Mouse (Mus musculus) liver, embryonic 15.5 days (tissue): ENCODE results near the gene Chrm1. TPM values are rescaled to one million over a fixed set of nuclear protein-coding genes. Genes with fewer than 3 reads are reported as not detected.
"Not testable (repeated sequence)": the region's sequence is repeated elsewhere in the genome, so short reads cannot be mapped to it uniquely, and the experiment has no call there.

Source experiments
- ATAC-seq: fragments of 200-750 bp; cut with Nextera tagmentation; 2 replicates; pipeline ENCODE4 v1.8.0; 2017; ENCODE audit warnings: moderate number of reproducible peaks, mild to moderate bottlenecking, moderate library complexity; ENCODE audit not compliant: insufficient read depth
- H3K27ac ChIP-seq: fragments of 300-500 bp; sonication (generic); replicated peaks from 2 replicates; pipeline ENCODE4 v1.5.1; 2015; ENCODE audit warnings: mild to moderate bottlenecking, inconsistent platforms
- H3K27me3 ChIP-seq: fragments of 300-500 bp; sonication (generic); 2 replicates; pipeline ENCODE4 v1.6.1; 2015; ENCODE audit warnings: mild to moderate bottlenecking, inconsistent platforms
- H3K36me3 ChIP-seq: fragments of 300-500 bp; sonication (generic); replicated peaks from 2 replicates; pipeline ENCODE4 v1.6.1; 2015; ENCODE audit warnings: moderate library complexity, mild to moderate bottlenecking, inconsistent platforms
- H3K4me1 ChIP-seq: fragments of 300-500 bp; sonication (generic); replicated peaks from 2 replicates; pipeline ENCODE4 v1.6.1; 2015; ENCODE audit warnings: inconsistent platforms
- H3K4me2 ChIP-seq: fragments of 300-500 bp; sonication (generic); 2 replicates; pipeline ENCODE4 v1.6.1; 2015; ENCODE audit warnings: moderate library complexity, mild to moderate bottlenecking, inconsistent platforms
- H3K4me3 ChIP-seq: fragments of 300-500 bp; sonication (generic); replicated peaks from 2 replicates; pipeline ENCODE4 v1.5.1; 2015; ENCODE audit warnings: mild to moderate bottlenecking, inconsistent platforms
- H3K9ac ChIP-seq: fragments of 300-500 bp; sonication (generic); 2 replicates; pipeline ENCODE4 v1.6.1; 2015; ENCODE audit warnings: moderate library complexity, mild to moderate bottlenecking, inconsistent platforms
- H3K9me3 ChIP-seq: fragments of 300-500 bp; sonication (generic); replicated peaks from 2 replicates; pipeline ENCODE4 v1.6.1; 2016; ENCODE audit warnings: inconsistent platforms
- WGBS: fragments of 180-500 bp; shearing (Covaris S2); methylation state at CpG from one replicate; pipeline ENCODE4 v1.1.7; 2015; ENCODE audit warnings: mixed read lengths; ENCODE audit not compliant: insufficient replicate concordance; 5-methylcytosine and 5-hydroxymethylcytosine counted together
- polyA plus RNA-seq: library from polyadenylated mRNA; unstranded; fragments of >200 nt; fragmentation: Nextera tagmentation; extraction: Ambion mirVana; gene quantifications from 2 replicates; pipeline ENCODE4 v1.2.1, GENCODE M21; 2015

Gene Chrm1
- polyA plus RNA-seq, 1 experiment from 2014 or later: 0.02 TPM

GRCm38 (mm10) chr19:8727495-8728114 lies 64.0 kb downstream of the Chrm1 start:
- WGBS: 9% methylated on average over 5 of the region's 5 CpGs
- H3K4me1 ChIP-seq: peaks cover 28% of the 10 kb centered on the region

DNA sequence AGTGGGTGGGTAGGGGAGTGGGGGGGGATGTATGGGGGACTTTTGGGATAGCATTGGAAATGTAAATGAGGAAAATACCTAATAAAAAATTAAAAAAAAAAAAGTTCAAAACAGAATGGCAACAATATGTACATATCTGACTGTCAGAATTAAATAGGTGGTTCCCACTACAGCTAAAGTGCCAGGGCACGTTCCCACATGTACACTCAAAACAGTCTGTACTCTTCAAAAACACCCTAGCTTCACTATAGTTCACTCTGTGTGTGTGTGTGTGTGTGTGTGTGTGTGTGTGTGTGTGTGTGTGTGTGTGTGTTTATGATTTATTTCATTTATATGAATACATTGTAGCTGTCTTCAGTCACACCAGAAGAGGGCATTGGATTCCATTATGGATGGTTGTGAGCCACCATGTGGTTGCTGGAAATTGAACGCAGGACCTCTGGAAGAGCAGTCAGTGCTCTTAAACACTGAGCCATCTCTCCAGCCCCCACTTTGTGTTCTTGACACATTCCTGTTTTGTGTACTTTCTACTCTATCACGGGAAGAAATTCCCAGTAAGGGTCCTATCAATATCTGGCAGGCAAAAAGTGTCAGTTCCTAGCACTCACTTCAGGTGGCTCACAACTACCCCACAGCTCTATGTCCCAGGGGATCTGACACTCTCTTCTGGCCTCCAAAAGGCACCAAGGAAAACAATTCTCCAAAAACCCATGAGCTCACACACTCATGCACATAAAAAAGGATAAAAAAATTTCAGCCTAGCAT lies 64.9 kb downstream of the Chrm1 start:
- H3K9me3 ChIP-seq, H3K4me2 ChIP-seq, H3K4me3 ChIP-seq, ATAC-seq, H3K27ac ChIP-seq, H3K9ac ChIP-seq, H3K27me3 ChIP-seq: not testable (repeated sequence)
- 44% methylated on average over 3 of the region's 3 CpGs for WGBS
- Histone ChIP-seq H3K36me3 (peaks cover 32% of the 10 kb centered on the region), H3K4me1 (peaks cover 28% of the 10 kb centered on the region)

More at GRCm38 (mm10) chr19:8727495-8728114, 64.0 kb downstream of the Chrm1 start:
- Histone ChIP-seq H3K4me2 (no peak overlapping the region), H3K36me3 (peaks cover 32% of the 10 kb centered on the region), H3K4me3 (no peak overlapping the region), H3K9me3 (no peaks in the 10 kb centered on the region), H3K9ac (no peak overlapping the region), H3K27ac (peak overlapping the region; percentile 64), H3K27me3 (0 out of 2 replicates have a peak, but pooled peaks cover under 1% of the 10 kb centered on the region)
- ATAC-seq: no peak

Other genes starting within 250 kb of the Chrm1 start
- 2.1 and 2.3 TPM in 2 replicates for gene Slc22a8, start 72.5 kb upstream of the Chrm1 start, polyA plus RNA-seq
- gene Slc22a6, start 45.8 kb upstream of the Chrm1 start, polyA plus RNA-seq: 0.02 TPM in 1 of 2 replicates, not detected in the other
- gene Slc3a2, start 59.6 kb downstream of the Chrm1 start, polyA plus RNA-seq: 124 and 132 TPM in 2 replicates
- 48.8 and 53.0 TPM in 2 replicates for gene Wdr74, start 72.0 kb downstream of the Chrm1 start, polyA plus RNA-seq
- 0.43 and 0.62 TPM in 2 replicates for gene 1700092M07Rik, start 76.9 kb downstream of the Chrm1 start, polyA plus RNA-seq
- 53.5 and 53.8 TPM in 2 replicates for gene Stx5a, start 77.6 kb downstream of the Chrm1 start, polyA plus RNA-seq
- 81.2 and 91.6 TPM in 2 replicates for gene Nxf1, start 93.3 kb downstream of the Chrm1 start, polyA plus RNA-seq
- 53.8 and 57.3 TPM in 2 replicates for gene Tmem223, start 107.2 kb downstream of the Chrm1 start, polyA plus RNA-seq
- 90.5 and 96.9 TPM in 2 replicates for gene Tmem179b, start 110.7 kb downstream of the Chrm1 start, polyA plus RNA-seq
- gene Taf6l, start 122.6 kb downstream of the Chrm1 start, polyA plus RNA-seq: 13.2 and 15.4 TPM in 2 replicates
- gene Polr2g, start 134.8 kb downstream of the Chrm1 start, polyA plus RNA-seq: 55.5 and 65.7 TPM in 2 replicates
- gene Zbtb3, start 138.8 kb downstream of the Chrm1 start, polyA plus RNA-seq: 1.2 and 1.3 TPM in 2 replicates
- gene Ttc9c, start 155.5 kb downstream of the Chrm1 start, polyA plus RNA-seq: 22.4 and 22.5 TPM in 2 replicates
- gene Hnrnpul2, start 156.2 kb downstream of the Chrm1 start, polyA plus RNA-seq: 2.2 and 2.6 TPM in 2 replicates
- not detected in 2 replicates for gene AC129217.1, start 166.0 kb downstream of the Chrm1 start, polyA plus RNA-seq
- gene Bscl2, start 173.7 kb downstream of the Chrm1 start, polyA plus RNA-seq: 29.8 and 33.1 TPM in 2 replicates
- gene Gng3, start 175.4 kb downstream of the Chrm1 start, polyA plus RNA-seq: 0.43 and 0.50 TPM in 2 replicates
- 0.15 TPM in 2 replicates for gene Lrrn4cl, start 187.0 kb downstream of the Chrm1 start, polyA plus RNA-seq
- gene Ubxn1, start 207.7 kb downstream of the Chrm1 start, polyA plus RNA-seq: 90.4 and 96.5 TPM in 2 replicates
- 29.6 and 29.8 TPM in 2 replicates for gene Uqcc3, start 217.1 kb downstream of the Chrm1 start, polyA plus RNA-seq
- 22.5 and 42.9 TPM in 2 replicates for gene Lbhd1, start 219.9 kb downstream of the Chrm1 start, polyA plus RNA-seq
- not detected in 2 replicates for gene Gm49403, start 220.1 kb downstream of the Chrm1 start, polyA plus RNA-seq
- 46.8 and 49.0 TPM in 2 replicates for gene 1810009A15Rik, start 225.1 kb downstream of the Chrm1 start, polyA plus RNA-seq
- 0.29 TPM in 1 of 2 replicates, not detected in the other for gene Gm49416, start 225.1 kb downstream of the Chrm1 start, polyA plus RNA-seq
- gene Ints5, start 229.2 kb downstream of the Chrm1 start, polyA plus RNA-seq: 21.6 and 26.2 TPM in 2 replicates
- gene Ganab, start 234.3 kb downstream of the Chrm1 start, polyA plus RNA-seq: 44.8 and 49.6 TPM in 2 replicates